Mouse (Mus musculus): ENCODE results near the gene Cyb5d1.

The Cyb5d1 gene

GRCm38 (mm10) chr11:69379600-69379999 is 15.8 kb downstream of the Cyb5d1 start:
- no peak for DNase-seq (ENCODE audit: low spot score in 2 of 2)

GRCm38 (mm10) chr11:69377766-69378165 is 17.7 kb downstream of the Cyb5d1 start:
- DNase-seq (ENCODE audit: low spot score in 2 of 2): no peak

GRCm38 (mm10) chr11:69375646-69376045 is 19.8 kb downstream of the Cyb5d1 start:
- no peak for DNase-seq (ENCODE audit: low spot score in 2 of 2)

- no peak for DNase-seq (ENCODE audit: low spot score in 2 of 2)
Observed at GRCm38 (mm10) chr11:69373223-69373965, 22.0 kb downstream of the Cyb5d1 start.

- no peak for DNase-seq (ENCODE audit: low spot score in 2 of 2)
Observed at GRCm38 (mm10) chr11:69372780-69373170, 22.7 kb downstream of the Cyb5d1 start.

- DNase-seq (ENCODE audit: low spot score in 2 of 2): peak in 1 of 2 experiments; percentile 66
Observed at GRCm38 (mm10) chr11:69372056-69372779, 23.2 kb downstream of the Cyb5d1 start.

- no peak for DNase-seq (ENCODE audit: low spot score in 2 of 2)
Observed at GRCm38 (mm10) chr11:69371601-69372000, 23.8 kb downstream of the Cyb5d1 start.

- no peak for DNase-seq (ENCODE audit: low spot score in 2 of 2)
Observed at GRCm38 (mm10) chr11:69370817-69371215, 24.6 kb downstream of the Cyb5d1 start.

GRCm38 (mm10) chr11:69369990-69370816 is 25.2 kb downstream of the Cyb5d1 start:
- DNase-seq (ENCODE audit: low spot score in 2 of 2): no peak

- no peak for DNase-seq (ENCODE audit: low spot score in 2 of 2)
Observed at GRCm38 (mm10) chr11:69369215-69369989, 26.0 kb downstream of the Cyb5d1 start, which contains the start of gene Chd3. Chd3 (minus strand) TSS chr11:69369406.

- peak in 1 of 2 experiments; percentile 48 for DNase-seq (ENCODE audit: low spot score in 2 of 2)
Observed at GRCm38 (mm10) chr11:69368356-69369214, 26.8 kb downstream of the Cyb5d1 start.

- DNase-seq (ENCODE audit: low spot score in 2 of 2): no peak
Observed at GRCm38 (mm10) chr11:69367616-69368355, 27.6 kb downstream of the Cyb5d1 start.

- no peak for DNase-seq (ENCODE audit: low spot score in 2 of 2)
Observed at GRCm38 (mm10) chr11:69366855-69367615, 28.4 kb downstream of the Cyb5d1 start.

GRCm38 (mm10) chr11:69366157-69366854 is 29.1 kb downstream of the Cyb5d1 start:
- peak; percentile 70 to 93 for DNase-seq (ENCODE audit: low spot score in 2 of 2)

GRCm38 (mm10) chr11:69365722-69366121 is 29.7 kb downstream of the Cyb5d1 start:
- no peak for DNase-seq (ENCODE audit: low spot score in 2 of 2)

- peak; percentile 88 to 98 for DNase-seq (ENCODE audit: low spot score in 2 of 2)
Observed at GRCm38 (mm10) chr11:69364910-69365309, 30.5 kb downstream of the Cyb5d1 start.

- no peak for DNase-seq (ENCODE audit: low spot score in 2 of 2)
Observed at GRCm38 (mm10) chr11:69364376-69364775, 31.1 kb downstream of the Cyb5d1 start.

- DNase-seq (ENCODE audit: low spot score in 2 of 2): no peak
Observed at GRCm38 (mm10) chr11:69362479-69362878, 33.0 kb downstream of the Cyb5d1 start.

All from cerebellum, postnatal 4 days (tissue).